Mouse (Mus musculus) adrenal gland, postnatal 36 days (tissue): ENCODE data around the gene Rab5if. TPM values are rescaled to one million over a fixed set of nuclear protein-coding genes. Genes with fewer than 3 reads are reported as not detected.
"Not testable (repeated sequence)": the region's sequence is repeated elsewhere in the genome, so short reads cannot be mapped to it uniquely, and the experiment has no call there.

Source experiments
- DNase-seq, 2 experiments: peaks; one replicate each; pipeline ENCODE4 v3.0.0; 2021; ENCODE audit warnings: mixed read lengths in 1 of 2
- total RNA-seq, 2 experiments: library from RNA; stranded (reverse); gene quantifications; 2 replicates each; pipeline ENCODE4 v1.2.3; 2021

Rab5if gene
- total RNA-seq, 2 experiments from 2014 or later = 244 to 346 TPM

- no peak for DNase-seq
Observed at GRCm38 (mm10) chr2:156887017-156887416, 24.1 kb downstream of the Rab5if start, which contains the start of gene Sla2. Sla2 (minus strand) TSS chr2:156887192.

GRCm38 (mm10) chr2:156888490-156888889 is 25.6 kb downstream of the Rab5if start:
- DNase-seq = no peak

GRCm38 (mm10) chr2:156892240-156892639 is 29.3 kb downstream of the Rab5if start:
- no peak for DNase-seq

- peak in 1 of 2 experiments; percentile 25 for DNase-seq
Observed at GRCm38 (mm10) chr2:156892821-156893220, 29.9 kb downstream of the Rab5if start.

GRCm38 (mm10) chr2:156894496-156895265 is 31.8 kb downstream of the Rab5if start:
- no peak for DNase-seq

- DNase-seq = no peak
Observed at GRCm38 (mm10) chr2:156896384-156896914, 33.5 kb downstream of the Rab5if start.

- DNase-seq = no peak
Observed at GRCm38 (mm10) chr2:156897034-156897433, 34.1 kb downstream of the Rab5if start.

GRCm38 (mm10) chr2:156898374-156898773 is 35.4 kb downstream of the Rab5if start:
- peak in 1 of 2 experiments; percentile 15 for DNase-seq

GRCm38 (mm10) chr2:156899184-156899583 is 36.3 kb downstream of the Rab5if start:
- DNase-seq = no peak

- DNase-seq = no peak
Observed at GRCm38 (mm10) chr2:156901344-156901743, 38.4 kb downstream of the Rab5if start.

- DNase-seq = no peak
Observed at GRCm38 (mm10) chr2:156901883-156902282, 39.0 kb downstream of the Rab5if start.

GRCm38 (mm10) chr2:156902411-156902810 is 39.5 kb downstream of the Rab5if start:
- DNase-seq = not testable (repeated sequence)

GRCm38 (mm10) chr2:156903367-156903766 is 40.4 kb downstream of the Rab5if start:
- no peak for DNase-seq

GRCm38 (mm10) chr2:156904976-156905717 is 42.2 kb downstream of the Rab5if start:
- peak; percentile 63 to 78 for DNase-seq

GRCm38 (mm10) chr2:156905931-156906330 is 43.0 kb downstream of the Rab5if start:
- DNase-seq = not testable (repeated sequence)

- peak in 1 of 2 experiments; percentile 15 for DNase-seq
Observed at GRCm38 (mm10) chr2:156913191-156913590, 50.3 kb downstream of the Rab5if start.

- DNase-seq = no peak
Observed at GRCm38 (mm10) chr2:156915559-156915958, 52.6 kb downstream of the Rab5if start.

GRCm38 (mm10) chr2:156916419-156917125 is 53.6 kb downstream of the Rab5if start:
- DNase-seq = no peak

GRCm38 (mm10) chr2:156918562-156918961 is 55.6 kb downstream of the Rab5if start:
- no peak for DNase-seq

- DNase-seq = not testable (repeated sequence)
Observed at GRCm38 (mm10) chr2:156919191-156919590, 56.3 kb downstream of the Rab5if start.

GRCm38 (mm10) chr2:156919796-156920195 is 56.9 kb downstream of the Rab5if start:
- DNase-seq = no peak

- no peak for DNase-seq
Observed at GRCm38 (mm10) chr2:156923057-156923456, 60.1 kb downstream of the Rab5if start.
